Mouse (Mus musculus) C3H10T1/2 (cell line): ENCODE data around the gene Slc46a3. TPM values are rescaled to one million over a fixed set of nuclear protein-coding genes. Genes with fewer than 3 reads are reported as not detected.

ENCODE experiments used
- polyA plus RNA-seq, 2 experiments: library from polyadenylated mRNA; unstranded; fragments of >200 nt; fragmentation: generic; extraction: Trizol; gene quantifications; one replicate each; pipeline ENCODE4 v1.2.1; 2012; ENCODE audit warnings: missing spikeins in 2 of 2

The Slc46a3 gene
- polyA plus RNA-seq = 1 to 10 TPM in 1 of 2 experiments, under 1 TPM in 1; 0.29 to 4.8 TPM

GRCm38 (mm10) chr5:147894455-147895076 is at the start of gene Slc46a3:
Gene Slc46a3 (minus strand): TSS chr5:147894815.

GRCm38 (mm10) chr5:147860449-147861261 is 34.0 kb downstream of the Slc46a3 start, which contains the start of gene Pomp:
Gene Pomp (plus strand): TSS chr5:147860461.

Other genes starting within 250 kb of the Slc46a3 start
- 1 to 10 TPM in 1 of 2 experiments, under 1 TPM in 1; 0.96 to 1.6 TPM for gene Flt1, start 168.8 kb downstream of the Slc46a3 start, polyA plus RNA-seq
- 100 to 1,000 TPM in 1 of 2 experiments, 10 to 100 TPM in 1; 66.6 to 238 TPM for gene Pomp, start 34.4 kb downstream of the Slc46a3 start, polyA plus RNA-seq
- under 1 TPM in 1 of 2 experiments, not detected in 1; 0.06 TPM for gene Mtus2, start 62.5 kb upstream of the Slc46a3 start, polyA plus RNA-seq